Mouse (Mus musculus): ENCODE results near the gene Tbc1d22a.

DNA sequence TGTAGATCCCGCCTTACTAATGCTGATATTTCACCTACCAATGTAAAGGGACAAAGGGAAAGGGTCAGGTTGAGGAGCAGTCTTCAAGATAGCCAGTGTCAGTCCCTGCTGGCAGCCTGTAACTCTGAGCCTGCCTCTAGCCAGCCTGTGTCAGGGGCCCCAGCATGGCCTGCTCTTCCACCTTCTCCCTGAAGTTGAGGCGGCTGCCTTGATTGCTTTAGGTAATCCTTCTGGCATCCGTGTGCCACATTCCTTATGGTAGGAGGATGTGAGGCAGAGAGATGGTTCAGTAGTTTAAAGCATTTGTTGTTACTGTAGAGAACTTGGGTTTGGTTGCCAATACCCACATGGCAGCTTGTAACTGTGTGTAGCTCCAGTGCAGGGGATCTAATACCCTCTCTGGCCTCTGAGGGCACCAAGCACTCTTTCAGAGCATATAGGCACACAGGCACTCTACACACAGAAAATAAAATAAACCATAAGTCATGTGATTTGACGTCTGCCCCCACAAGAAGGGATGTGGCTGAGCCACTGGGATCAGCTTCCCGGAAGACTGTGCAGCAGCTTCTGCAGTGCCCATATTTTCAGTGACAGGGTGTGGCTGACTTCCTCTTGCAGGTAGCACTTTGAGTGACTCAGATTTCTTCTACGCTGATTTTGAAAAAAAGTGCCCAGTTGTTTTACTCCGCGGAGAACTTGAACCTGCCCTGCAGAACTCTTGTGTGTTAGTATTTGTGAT lies 128.5 kb downstream of the Tbc1d22a start:
- no peak for TF ChIP-seq POLR2A (IDR thresholded peaks at IDR 0.05; ENCODE audit: borderline replicate concordance, control insufficient read depth, low read depth, low read length)
- no peak for TF ChIP-seq CTCF (IDR thresholded peaks at IDR 0.05; ENCODE audit: control insufficient read depth, insufficient read depth, low read length)

All from bone marrow, adult 2 months (tissue).